Mouse (Mus musculus) stomach, embryonic 14.5 days (tissue): ENCODE results near the gene Gpr39. TPM values are rescaled to one million over a fixed set of nuclear protein-coding genes. Genes with fewer than 3 reads are reported as not detected.
A peak's percentile ranks its signal among the peaks of the same experiment; 100 is the strongest.

Experiments used
- ATAC-seq: fragments of 200-750 bp; cut with Nextera tagmentation; 2 replicates; pipeline ENCODE4 v1.8.0; 2017; ENCODE audit warnings: low read depth, moderate TSS enrichment; ENCODE audit not compliant: insufficient number of reproducible peaks, insufficient read depth, low FRiP score
- H3K27ac ChIP-seq: fragments of 300-500 bp; sonication (generic); 2 replicates; pipeline ENCODE4 v1.5.1; 2014; ENCODE audit warnings: mild to moderate bottlenecking, low read length, moderate library complexity, mixed read lengths
- H3K27me3 ChIP-seq: fragments of 300-500 bp; sonication (generic); 2 replicates; pipeline ENCODE4 v1.6.1; 2014; ENCODE audit warnings: low read length, control low read depth, mixed read lengths; ENCODE audit not compliant: control insufficient read depth, insufficient read depth
- H3K36me3 ChIP-seq: fragments of 300-500 bp; sonication (generic); 2 replicates; pipeline ENCODE4 v1.6.1; 2014; ENCODE audit warnings: mild to moderate bottlenecking, control low read depth, low read length, moderate library complexity, mixed read lengths; ENCODE audit not compliant: control insufficient read depth, insufficient read depth
- H3K4me1 ChIP-seq: fragments of 300-500 bp; sonication (generic); 2 replicates; pipeline ENCODE4 v1.6.1; 2014; ENCODE audit warnings: low read length, control low read depth, mixed read lengths; ENCODE audit not compliant: control insufficient read depth, insufficient read depth
- H3K4me2 ChIP-seq: fragments of 300-500 bp; sonication (generic); replicated peaks from 2 replicates; pipeline ENCODE4 v1.6.1; 2014; ENCODE audit warnings: low read depth, low read length, control low read depth
- H3K4me3 ChIP-seq: fragments of 300-500 bp; sonication (generic); 2 replicates; pipeline ENCODE4 v1.5.1; 2014; ENCODE audit warnings: low read depth, low read length, control low read depth
- H3K9ac ChIP-seq: fragments of 300-500 bp; sonication (generic); replicated peaks from 2 replicates; pipeline ENCODE4 v1.6.1; 2014; ENCODE audit warnings: low read depth, mild to moderate bottlenecking, control low read depth, low read length, moderate library complexity, mixed read lengths
- H3K9me3 ChIP-seq: fragments of 300-500 bp; sonication (generic); 2 replicates; pipeline ENCODE4 v1.6.1; 2016; ENCODE audit warnings: low read depth, low read length, control low read depth; ENCODE audit not compliant: control insufficient read depth
- WGBS: fragments of 180-500 bp; shearing (Covaris S2); extraction: QIAGEN DNeasy Blood & Tissue Kit; methylation state at CpG from one replicate; pipeline ENCODE4 v1.1.7; 2014; 5-methylcytosine and 5-hydroxymethylcytosine counted together
- polyA plus RNA-seq: library from polyadenylated mRNA; unstranded; fragments of >200 nt; fragmentation: Nextera tagmentation; extraction: Ambion mirVana; gene quantifications from 2 replicates; pipeline ENCODE4 v1.2.1, GENCODE M21; 2014

Gpr39 gene
- polyA plus RNA-seq, 1 experiment from 2014 or later: 6.3 TPM

DNA sequence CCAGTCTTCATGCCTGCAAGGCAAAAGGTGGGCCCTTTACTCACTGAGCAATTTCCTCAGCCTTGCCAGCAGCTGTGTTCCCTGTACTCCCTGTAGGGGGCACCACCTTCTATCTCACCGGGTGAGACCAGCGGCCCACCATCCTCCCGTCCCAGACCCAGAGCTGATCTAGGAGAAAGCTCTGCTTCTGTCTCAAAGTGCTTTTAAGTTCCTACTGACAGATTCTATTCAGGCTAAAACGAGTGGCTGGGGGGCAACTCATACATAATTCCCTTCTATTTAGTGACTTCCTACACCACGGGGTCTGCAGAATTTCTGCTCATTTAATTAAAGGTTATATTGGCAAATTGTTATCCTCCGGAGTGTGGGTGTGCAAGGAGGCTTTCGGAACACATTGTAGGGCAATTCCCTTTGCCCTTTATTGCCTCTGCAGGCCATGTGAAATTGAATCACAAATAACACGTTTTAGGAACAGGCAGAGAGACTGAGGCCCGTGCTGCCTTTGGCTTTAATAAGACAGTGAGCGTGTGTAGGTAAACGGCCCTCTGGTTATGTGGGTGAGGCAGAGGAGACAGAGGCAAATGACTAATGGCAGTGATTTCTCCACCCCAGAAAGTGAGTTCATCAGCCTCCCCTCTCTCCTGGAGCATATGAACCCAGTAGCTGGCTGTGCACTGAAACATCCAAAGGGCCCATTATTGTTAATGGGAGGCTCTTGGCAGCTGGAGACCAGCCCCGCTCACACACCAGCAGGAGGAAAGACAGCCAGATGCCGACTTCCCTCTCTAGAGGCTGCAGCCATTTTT, 53.1 kb downstream of the Gpr39 start:
- no peak overlapping the region for H3K9ac ChIP-seq
- H3K4me3 ChIP-seq: no peak overlapping the region
- no peak overlapping the region for H3K4me2 ChIP-seq
- H3K4me1 ChIP-seq: no peaks in the 10 kb centered on the region
- no peaks in the 10 kb centered on the region for H3K36me3 ChIP-seq
- ATAC-seq: no peak
- H3K9me3 ChIP-seq: no peaks in the 10 kb centered on the region
- no peak overlapping the region for H3K27ac ChIP-seq
- no peaks in the 10 kb centered on the region for H3K27me3 ChIP-seq
- WGBS: 61% methylated on average over 13 of the region's 13 CpGs

DNA sequence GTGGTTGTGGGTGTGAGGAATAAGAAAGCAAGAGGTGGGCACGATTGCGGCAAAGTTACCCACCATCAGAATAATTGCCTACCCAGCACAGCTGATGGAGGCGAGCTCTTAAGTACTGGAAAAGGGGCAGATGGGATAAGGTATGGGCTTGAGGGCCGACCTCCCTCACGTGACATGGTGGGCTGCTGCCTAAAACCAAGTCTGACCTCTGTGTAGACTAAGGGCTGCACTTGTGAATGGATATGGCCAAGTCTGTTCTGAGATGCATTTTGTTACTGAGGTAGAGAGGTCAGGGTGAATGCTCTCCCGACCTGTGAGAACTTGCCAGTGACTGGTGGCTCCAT, 53.7 kb downstream of the Gpr39 start:
- no peak overlapping the region for H3K9ac ChIP-seq
- no peak overlapping the region for H3K4me3 ChIP-seq
- 0 out of 2 replicates have a peak, but pooled peaks have one; percentile 25 for ATAC-seq
- H3K4me2 ChIP-seq: no peak overlapping the region
- no peak overlapping the region for H3K27ac ChIP-seq
- no peaks in the 10 kb centered on the region for H3K9me3 ChIP-seq
- no peaks in the 10 kb centered on the region for H3K27me3 ChIP-seq
- 85% methylated on average over 6 of the region's 6 CpGs for WGBS
- H3K36me3 ChIP-seq: no peaks in the 10 kb centered on the region
- H3K4me1 ChIP-seq: no peaks in the 10 kb centered on the region

DNA sequence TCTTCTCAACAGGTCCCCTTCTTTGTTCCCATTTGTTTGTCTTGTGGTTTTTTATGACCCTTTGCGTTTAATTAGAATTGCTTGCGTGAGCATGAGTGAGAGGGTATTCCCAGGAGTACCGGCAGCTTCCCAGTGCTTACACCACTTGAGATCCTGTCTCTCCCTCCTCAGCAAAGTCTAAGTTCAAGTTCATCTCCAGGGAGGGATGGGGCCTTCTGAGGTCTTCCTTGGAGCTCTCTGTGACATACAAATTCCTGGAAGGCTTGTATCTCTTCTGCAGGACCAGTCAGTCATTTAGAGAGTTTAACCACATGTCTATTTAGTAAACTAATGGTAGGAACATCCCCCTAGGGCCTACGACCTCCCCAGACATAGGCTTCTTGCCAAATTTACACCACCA, 55.1 kb downstream of the Gpr39 start:
- 54% methylated on average over 4 of the region's 4 CpGs for WGBS
- ATAC-seq: no peak

DNA sequence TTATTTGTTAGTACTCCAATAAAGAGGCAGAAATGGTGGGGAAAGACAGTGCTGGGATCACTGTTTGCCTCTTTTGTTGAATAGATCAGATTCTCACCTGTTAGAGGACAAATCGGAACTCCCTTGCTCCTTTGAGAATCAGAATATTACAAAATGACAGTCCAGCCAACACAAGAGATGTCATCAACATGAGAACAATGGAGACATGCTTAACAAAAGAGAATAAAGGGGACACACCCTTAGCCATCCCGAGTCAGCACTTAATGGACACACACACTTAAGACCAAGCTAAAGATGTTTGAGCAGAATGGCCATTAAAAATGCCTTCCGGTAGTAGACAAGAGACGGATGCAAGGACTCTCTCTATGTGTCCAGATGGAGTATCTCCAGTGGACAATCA, 68.0 kb downstream of the Gpr39 start:
- H3K9ac ChIP-seq: no peak overlapping the region
- no peak overlapping the region for H3K4me3 ChIP-seq
- ATAC-seq: no peak
- no peaks in the 10 kb centered on the region for H3K4me1 ChIP-seq
- no peaks in the 10 kb centered on the region for H3K27me3 ChIP-seq
- H3K36me3 ChIP-seq: no peaks in the 10 kb centered on the region
- no peaks in the 10 kb centered on the region for H3K9me3 ChIP-seq
- H3K27ac ChIP-seq: no peak overlapping the region
- H3K4me2 ChIP-seq: no peak overlapping the region
- WGBS: 87% methylated on average over 4 of the region's 4 CpGs

More for the DNA sequence above, 55.1 kb downstream of the Gpr39 start:
- Histone ChIP-seq H3K36me3 (no peaks in the 10 kb centered on the region), H3K9me3 (no peaks in the 10 kb centered on the region), H3K27ac (no peak overlapping the region), H3K4me3 (no peak overlapping the region), H3K27me3 (no peaks in the 10 kb centered on the region), H3K9ac (no peak overlapping the region), H3K4me2 (no peak overlapping the region), H3K4me1 (no peaks in the 10 kb centered on the region)

DNA sequence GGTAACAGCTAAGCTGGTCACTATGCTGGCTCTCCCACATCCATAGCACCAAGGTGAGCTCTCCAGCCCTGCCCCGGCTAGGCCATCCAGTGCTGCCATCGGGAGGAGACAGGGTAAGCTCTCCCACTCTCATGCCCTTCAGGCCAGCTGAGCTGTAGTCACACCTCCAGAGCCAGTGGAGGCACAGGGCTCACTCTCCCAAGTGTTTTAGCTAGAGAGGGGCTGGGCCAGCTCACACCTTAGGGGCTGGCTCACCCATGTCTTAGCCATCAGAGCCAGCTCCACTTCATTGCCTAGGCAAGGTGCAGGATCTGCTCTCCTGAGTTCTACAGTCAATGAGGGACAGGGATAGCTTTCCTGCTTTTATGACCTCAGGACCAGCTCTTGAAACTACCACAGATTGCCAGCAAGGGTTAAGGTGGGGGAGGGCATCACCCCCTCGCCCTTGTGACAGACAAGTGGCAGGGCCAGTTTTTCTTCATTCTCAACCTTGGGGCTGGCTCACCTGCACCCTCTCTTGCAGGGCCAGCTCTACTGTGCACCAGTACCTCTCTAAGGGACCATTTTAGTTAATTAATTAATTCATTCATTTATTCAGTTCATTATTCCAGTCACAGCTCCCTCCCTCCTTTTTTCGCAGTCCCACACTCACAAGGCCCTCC, 78.7 kb downstream of the Gpr39 start:
- Histone ChIP-seq H3K4me1 (no peaks in the 10 kb centered on the region; the same call in 1 of the 2 replicates), H3K9ac (no peak overlapping the region), H3K4me2 (no peak overlapping the region), H3K9me3 (no peaks in the 10 kb centered on the region), H3K4me3 (no peak overlapping the region), H3K36me3 (no peaks in the 10 kb centered on the region), H3K27me3 (no peaks in the 10 kb centered on the region), H3K27ac (no peak overlapping the region)
- WGBS: 69% methylated on average over 4 of the region's 4 CpGs
- ATAC-seq: peak; percentile 68

DNA sequence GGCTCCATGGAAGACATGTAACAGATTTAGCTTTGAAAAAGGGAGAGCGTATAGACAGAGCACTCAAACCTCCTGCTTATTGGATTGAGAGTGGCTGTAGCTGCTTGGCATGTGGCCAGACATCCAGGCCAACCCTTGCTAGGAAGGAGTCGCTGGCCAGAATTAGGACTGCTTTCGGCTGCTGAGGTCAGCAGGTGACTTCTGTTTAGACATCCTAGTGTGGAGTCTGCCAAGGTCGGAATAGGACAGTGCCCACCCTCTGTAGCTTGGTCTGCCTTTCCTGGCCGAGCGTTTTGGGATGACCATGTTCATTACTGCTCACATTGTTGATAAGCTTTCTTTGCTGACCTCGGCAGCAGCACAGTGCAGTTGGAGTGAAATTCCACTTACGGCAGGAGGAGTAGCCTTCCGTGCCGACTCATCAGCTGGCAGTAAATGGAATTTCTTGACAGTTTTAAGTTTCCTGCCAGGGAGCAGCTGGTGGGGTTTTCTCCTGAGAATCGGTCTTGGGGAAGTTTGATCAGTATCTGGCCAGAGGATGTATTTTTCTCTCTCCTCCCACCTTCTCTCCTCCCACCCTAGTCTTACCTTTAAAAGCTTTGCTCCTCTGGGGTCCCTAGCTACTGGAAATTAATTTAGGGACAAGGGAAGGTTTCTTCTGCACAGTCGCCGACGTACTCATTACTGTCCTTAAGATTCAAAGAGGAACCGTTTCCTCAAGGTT, 83.3 kb downstream of the Gpr39 start:
- Histone ChIP-seq H3K27me3 (no peaks in the 10 kb centered on the region), H3K27ac (no peak overlapping the region), H3K36me3 (no peaks in the 10 kb centered on the region), H3K9ac (no peak overlapping the region), H3K4me2 (no peak overlapping the region), H3K4me1 (no peaks in the 10 kb centered on the region; the same call in 1 of the 2 replicates), H3K9me3 (no peaks in the 10 kb centered on the region), H3K4me3 (no peak overlapping the region)
- ATAC-seq: peak; percentile 59; the same call in 1 of the 2 replicates
- 48% methylated on average over 15 of the region's 15 CpGs for WGBS

DNA sequence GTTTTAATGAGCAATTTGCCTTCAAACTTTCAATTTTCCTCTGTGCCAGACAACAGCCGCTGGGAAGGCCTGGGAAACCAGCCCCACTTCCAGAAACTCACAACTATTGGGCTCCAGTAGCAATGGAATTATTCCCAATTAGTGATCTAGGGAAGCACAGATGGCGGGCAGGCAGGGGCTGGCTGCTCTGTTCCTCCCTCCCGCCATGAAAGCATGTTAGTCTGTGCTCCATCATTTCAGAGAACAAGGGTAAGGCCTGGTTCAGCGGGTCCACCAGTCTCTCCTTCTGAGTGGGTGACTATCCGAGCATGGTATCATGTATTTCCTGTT, 83.9 kb downstream of the Gpr39 start:
- no peaks in the 10 kb centered on the region; the same call in 1 of the 2 replicates for H3K4me1 ChIP-seq
- no peaks in the 10 kb centered on the region for H3K27me3 ChIP-seq
- no peak overlapping the region for H3K9ac ChIP-seq
- H3K9me3 ChIP-seq: no peaks in the 10 kb centered on the region
- H3K4me3 ChIP-seq: no peak overlapping the region
- H3K36me3 ChIP-seq: no peaks in the 10 kb centered on the region
- whole genome bisulfite sequencing: 75% methylated on average over 5 of the region's 5 CpGs
- no peak overlapping the region for H3K27ac ChIP-seq
- no peak overlapping the region for H3K4me2 ChIP-seq
- no peak for ATAC-seq

DNA sequence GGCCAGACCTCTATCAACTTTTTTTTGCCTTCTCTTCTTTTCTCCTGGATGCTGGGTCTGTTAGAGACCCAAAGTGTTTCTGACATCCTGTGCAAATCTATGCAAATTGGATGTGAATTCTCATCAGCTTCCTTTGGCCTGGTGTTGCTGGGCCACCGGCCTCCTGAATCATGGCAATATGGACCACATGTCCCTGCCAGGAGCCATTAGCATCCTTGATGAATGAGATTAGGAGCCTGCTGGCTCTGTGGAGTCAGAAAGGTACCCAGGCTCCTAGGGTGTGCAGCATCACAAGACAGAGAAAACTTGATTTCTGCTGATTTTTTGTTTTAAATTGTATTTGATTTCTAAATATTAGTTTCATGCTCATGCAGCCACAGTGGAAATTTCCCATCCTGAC, 85.3 kb downstream of the Gpr39 start:
- no peak overlapping the region for H3K4me2 ChIP-seq
- whole genome bisulfite sequencing: 58% methylated on average over 1 of the region's 1 CpGs
- H3K4me1 ChIP-seq: no peaks in the 10 kb centered on the region; the same call in 1 of the 2 replicates
- H3K27me3 ChIP-seq: no peaks in the 10 kb centered on the region
- no peak overlapping the region for H3K27ac ChIP-seq
- no peak for ATAC-seq
- H3K36me3 ChIP-seq: no peaks in the 10 kb centered on the region
- H3K9ac ChIP-seq: no peak overlapping the region
- H3K9me3 ChIP-seq: no peaks in the 10 kb centered on the region
- H3K4me3 ChIP-seq: no peak overlapping the region
